Mouse (Mus musculus): ENCODE data around the gene Mycbp.

Gene Mycbp

DNA sequence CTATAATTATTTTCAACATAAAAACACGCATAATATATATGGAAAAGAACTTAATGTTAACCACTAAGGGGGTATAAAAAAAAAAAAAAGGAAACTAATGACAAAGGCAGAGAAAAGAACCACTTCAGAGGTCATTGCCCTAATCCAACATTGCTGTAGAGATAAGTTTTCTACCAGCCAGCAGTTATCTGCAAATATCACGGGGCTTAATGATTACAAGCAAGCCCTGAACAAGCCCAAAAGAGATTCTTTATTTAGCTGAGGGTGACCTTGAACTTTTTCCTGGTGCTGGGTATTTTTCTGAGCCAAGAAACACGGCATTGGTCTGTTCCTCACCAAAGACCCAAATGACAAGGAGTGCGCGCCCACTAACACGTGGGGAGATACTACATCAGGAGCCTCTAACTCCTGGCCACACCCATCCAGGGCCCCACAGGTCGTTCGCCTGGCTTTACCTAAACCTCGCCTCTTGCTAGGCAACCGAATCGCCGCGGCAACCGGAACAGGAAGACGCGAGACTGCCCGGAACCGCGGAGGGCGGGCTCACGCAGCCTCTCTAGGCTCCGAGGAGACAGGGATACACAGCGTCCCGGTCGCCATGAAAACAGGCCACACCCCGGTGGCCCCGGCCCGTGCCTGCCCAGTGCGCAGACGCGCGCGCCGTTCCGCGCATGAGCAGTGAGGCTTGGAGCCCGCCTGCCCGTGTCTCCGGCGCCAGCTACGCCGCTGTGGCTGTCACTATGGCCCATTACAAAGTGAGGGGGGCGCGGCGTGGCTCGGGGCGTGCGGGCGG is at the start of gene Mycbp:
Gene Mycbp, plus strand, starts transcription at position 500 of the 793 bp plus-strand sequence.
- DNase-seq, result peak; percentile 99

DNA sequence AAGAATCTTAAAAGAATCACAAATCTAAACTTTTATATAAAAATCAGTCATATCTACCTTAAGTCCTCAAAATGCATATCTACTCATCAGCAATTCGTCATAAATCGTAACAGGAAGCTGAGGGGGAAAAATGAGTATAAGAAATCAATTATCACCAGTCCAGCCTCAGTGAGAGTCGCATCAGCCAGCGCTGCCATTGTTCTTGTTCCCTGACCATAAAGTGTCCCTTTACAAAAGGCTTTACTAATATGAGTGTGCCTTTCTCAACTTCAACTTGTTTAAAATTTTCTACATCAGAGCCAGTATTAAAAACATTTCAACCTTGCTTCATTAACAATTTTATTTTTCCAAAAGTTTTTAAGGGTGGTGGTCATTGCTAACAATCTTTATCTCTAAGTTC is 47.7 kb upstream of the Mycbp start:
- no peak for DNase-seq

DNA sequence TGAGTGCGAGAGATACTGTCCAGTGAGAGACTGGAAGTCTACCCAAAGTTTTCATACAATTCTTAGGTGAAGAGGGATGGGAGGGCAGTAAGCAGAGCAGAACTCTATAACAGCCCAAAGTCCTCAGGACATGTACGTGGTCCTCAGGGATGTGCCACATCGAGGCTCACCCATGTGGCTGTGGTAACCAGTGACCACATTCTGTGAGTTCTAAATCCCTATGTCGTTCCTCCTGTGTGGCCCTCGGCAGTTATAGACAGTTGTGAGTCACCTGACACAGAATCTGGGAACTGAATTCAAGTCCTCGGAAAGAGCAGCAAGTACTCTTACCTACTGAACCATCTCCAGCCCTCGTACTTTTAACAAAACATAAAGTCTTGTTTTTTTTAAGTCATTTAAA is 46.5 kb upstream of the Mycbp start:
- DNase-seq, result no peak

DNA sequence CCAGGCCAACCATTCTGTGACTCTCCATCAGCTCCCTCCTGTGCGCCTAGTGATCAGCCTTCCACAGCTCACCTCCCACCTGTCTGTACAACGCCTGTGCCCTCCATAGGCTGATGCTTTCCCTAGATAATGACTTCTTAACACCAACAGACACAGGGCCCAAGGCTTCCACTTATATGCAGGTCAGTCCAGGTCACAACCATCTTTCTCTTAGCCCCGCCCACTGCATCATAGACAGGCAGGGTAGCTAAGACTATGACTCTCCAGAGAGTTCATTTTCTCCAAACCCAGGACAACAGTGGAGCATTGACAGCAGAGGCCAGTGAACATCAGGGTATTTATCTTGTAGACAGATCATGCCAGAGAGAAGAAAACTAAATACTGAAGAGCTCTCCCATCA is 45.3 kb upstream of the Mycbp start, which contains the start of gene 4933427I04Rik:
Gene 4933427I04Rik, plus strand, starts transcription at position 301 of the 400 bp plus-strand sequence.
- DNase-seq, result no peak

DNA sequence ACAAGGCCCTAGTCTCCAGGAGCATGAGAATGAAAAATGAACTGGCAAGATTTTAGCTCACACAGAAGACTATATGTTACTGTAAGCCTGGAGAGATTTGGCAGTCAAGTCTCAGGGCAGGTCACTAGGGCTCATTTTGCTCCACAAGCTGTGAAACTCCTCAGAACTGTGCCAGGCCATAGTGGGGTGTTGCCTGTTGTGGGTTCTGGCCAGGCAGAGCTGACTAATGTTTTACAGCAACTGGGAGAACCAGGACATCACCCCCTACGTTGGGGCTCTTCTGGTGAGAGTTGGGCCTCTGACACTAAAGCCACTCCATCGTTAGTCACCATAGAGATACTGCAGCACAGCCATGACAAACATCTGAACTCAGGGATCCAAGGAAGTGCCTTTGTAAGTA is 44.8 kb upstream of the Mycbp start:
- no peak for DNase-seq

DNA sequence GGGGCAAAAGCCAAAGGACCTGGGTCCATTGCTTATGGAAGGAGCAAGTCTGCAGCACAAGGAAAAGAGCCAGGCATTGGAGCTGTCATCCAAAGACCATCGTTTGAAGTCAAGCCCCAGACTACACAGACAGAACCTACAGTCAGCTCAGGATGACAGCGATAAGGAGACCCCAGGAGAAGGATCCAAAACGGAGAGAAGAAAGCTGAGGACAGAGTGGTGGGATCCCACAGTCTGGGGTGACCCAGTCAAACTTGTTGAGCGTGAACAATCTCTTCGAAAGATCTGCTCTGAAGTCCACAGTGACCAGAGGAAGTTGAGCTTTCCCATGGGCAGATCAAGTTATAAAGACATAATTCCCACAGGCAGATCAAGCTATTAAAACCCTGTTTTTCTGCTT is 44.0 kb upstream of the Mycbp start:
- DNase-seq, result no peak

DNA sequence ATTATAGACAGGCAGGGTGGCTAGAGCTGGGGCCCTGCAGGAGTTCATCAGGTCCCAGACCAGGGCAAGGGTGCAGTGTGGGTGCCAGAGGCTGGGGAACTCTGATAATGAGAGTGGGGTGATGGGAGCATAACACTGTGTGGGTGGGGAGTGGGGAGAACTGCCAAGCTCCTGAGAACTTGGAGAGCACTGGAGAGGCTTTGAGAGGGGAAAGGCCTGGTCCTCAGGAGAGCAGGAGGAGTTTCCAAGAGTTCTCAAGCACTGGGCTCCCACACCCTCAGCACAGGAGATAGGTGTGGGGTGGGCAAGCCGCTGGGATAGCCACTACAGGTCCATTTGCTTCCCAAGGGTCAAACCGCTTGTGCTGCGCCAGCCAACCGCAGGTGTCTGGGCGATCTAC is 10.9 kb upstream of the Mycbp start:
- peak; percentile 85 for DNase-seq

DNA sequence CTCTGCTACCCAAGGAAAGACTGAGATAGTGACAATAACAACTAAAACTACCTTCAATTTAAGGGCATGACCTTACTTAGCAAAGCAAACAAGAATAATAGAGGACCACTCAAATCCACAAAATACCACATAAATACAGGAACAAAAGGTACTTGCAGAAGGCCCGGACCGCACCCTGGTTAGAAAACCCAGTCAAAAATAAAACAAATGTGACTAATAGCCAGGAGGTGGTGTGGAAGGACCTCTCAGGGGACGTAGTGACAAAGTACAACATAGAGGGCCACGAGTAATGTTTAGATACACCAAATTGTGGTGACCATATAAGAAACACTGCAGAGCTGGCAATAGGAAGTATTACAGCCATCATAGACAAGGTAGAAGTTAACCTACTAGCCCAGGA is 10.3 kb upstream of the Mycbp start:
- DNase-seq, result peak; percentile 42

DNA sequence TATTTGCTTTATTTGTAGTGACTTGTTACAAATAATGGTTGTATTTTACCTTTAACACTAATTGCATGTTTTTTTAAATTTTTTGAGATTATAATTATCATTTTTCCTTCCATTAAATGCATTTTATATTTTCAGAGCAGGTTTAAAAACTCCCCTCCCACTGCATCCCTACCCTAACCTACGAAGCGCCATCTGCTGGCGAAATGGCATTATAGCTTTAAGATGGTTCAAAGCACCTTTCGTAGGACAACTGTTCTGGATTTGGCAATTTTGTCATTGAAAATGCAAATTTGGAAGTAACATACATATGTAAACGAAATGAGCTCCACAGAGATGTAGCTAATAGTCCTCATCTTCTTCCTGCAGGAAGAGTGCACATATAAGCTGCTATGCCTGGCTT is 5.9 kb upstream of the Mycbp start:
- DNase-seq, result peak; percentile 56

DNA sequence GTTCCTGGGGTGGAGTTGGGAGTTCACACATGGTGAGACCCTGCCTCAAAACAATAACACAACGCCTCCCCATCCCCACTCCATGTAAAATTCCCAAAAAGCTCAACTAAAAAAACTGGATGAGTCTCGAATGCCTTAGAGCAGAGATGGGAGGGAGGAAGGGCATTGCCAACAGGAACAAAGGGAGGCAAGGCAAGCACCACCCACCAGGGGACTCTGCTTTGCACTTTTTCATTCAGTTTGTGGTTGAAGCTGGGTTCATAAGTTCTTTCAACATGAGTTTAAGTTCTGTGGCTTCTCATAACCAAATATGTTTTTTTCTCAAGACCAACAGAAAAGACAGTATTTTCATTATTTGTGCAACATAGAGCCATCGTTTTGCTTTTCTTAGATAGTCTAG is 1.2 kb upstream of the Mycbp start:
- no peak for DNase-seq

DNA sequence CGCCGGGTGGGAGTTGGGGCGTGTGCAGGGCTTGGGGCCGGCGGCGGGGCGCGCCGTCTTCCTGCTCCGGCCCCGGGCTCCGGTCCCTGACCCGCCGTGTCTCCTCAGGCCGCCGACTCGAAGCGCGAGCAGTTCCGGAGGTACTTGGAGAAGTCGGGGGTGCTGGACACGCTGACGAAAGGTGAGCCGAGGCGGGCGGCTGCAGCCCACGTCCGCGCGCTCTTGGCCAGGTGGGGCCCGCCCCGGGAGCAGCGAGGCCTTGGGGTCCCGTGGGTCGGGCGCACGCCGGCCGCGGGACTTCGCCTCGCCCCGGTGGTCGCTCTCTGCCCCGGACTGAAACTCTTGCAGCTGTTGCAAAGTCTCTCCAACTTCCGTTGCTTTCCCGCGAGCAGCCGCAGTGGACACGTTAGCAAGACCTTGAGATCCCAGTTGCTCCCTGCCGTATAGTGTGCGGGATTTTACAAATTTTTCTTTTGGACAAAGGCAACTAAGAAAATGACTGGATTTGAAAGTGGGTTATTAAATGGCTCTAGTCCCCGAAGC is 565 bp downstream of the Mycbp start:
- DNase-seq, result no peak

DNA sequence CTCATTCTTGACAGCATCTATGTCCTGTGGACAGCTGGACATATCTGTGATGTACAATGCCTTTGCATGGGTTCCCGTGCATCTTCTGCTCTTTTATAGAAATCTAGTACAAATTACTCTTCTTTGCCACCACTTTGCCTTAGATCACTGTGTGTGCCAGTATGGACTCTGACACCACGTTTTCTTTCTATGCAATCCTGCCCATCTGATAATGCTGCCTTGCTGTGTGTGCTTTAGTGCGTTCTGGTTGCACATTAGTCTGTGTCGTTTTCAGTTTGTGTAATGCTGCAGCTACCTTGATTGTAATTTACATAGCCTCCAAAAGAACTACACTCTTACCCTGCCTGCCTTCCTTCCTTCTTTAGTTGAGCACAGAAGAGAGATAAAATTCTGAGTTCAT is 6.9 kb downstream of the Mycbp start:
- DNase-seq, result no peak

DNA sequence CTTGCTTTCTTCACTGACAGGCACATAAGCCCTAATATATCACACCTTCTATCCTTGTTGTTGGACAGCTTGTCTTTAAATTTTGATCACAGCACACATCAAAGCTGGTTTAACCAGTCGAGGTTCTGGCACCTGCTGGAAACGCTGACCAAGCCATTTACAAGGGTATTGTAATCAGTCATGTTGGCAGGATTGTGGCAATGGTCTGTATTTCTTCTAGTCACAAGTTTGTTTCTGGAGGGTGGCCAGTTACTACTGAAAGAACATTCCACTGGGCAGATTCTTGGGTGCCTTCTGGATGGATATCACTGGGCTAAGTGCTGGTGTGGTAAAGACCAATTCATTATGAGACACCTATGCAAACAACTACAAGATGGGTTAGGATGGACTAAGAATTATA is 7.8 kb downstream of the Mycbp start:
- peak; percentile 28 for DNase-seq

DNA sequence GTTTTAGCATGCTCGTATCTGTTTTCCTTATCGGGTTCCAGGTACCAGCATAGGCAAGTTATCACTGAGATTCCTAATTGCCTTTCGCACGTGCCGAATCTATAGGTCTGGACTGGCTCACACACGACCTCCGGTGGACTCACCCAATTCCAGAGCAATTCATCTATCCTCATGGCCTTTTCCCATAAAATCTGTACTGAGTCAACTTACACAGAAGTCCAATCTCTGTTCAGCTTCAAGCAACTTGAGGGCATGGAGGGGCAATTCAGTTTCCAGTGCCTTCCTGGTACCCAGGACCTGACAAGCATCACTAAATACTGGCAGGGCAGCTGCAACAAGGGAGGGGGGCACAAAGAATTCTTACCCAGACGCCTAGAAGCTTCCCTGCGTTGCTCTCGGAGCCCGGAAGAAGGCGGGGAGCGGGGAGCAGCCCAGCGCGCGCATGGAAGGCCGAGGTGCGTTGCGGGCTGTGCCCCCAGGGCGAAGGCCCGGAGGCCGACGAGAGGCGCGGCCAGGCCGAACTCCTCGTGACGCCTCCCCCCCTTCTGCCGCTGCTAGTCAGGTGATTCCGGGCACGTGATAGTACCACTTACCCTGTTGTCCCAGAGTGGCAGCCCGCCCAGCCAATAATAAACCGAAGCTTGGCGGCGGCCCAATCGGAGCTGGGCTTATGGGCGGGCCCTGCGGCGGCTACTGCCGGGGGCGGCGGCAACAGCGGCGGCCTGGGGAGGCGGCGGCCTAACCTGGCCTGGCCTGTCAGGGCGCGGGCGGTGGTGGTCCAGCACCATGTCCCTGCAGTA is 12.3 kb downstream of the Mycbp start, which contains the start of gene Rragc:
Gene Rragc, plus strand, starts transcription at position 699 of the 800 bp plus-strand sequence.
- peak; percentile 100 for DNase-seq

DNA sequence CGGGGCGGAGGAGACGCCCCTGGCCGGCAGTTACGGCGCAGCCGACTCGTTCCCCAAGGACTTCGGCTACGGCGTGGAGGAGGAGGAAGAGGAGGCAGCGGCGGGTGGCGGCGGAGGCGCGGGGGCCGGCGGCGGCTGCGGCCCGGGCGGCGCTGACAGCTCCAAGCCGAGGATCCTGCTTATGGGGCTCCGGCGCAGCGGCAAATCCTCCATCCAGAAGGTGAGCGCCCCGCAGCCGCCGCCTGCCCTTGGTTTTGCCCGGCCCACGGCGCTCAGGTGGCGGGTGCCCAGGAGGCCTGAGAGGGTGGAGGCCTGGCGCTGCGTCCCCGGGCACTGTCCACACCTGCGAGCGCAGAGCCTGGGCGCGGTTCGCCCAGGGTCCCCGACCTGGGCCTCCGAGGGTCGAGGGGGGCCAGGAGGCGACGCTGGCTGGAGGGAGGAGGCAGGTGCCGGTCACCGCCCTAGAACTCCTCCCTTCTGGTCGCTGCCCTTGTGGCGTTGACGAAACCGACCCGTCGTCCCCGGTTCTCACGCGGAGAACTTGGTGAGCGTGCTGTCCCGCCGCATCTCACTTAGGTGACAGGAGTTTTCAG is 13.0 kb downstream of the Mycbp start, which contains the start of gene 4930535I16Rik:
Gene 4930535I16Rik, minus strand, starts transcription at position 475 of the 593 bp plus-strand sequence.
- DNase-seq, result peak; percentile 34

DNA sequence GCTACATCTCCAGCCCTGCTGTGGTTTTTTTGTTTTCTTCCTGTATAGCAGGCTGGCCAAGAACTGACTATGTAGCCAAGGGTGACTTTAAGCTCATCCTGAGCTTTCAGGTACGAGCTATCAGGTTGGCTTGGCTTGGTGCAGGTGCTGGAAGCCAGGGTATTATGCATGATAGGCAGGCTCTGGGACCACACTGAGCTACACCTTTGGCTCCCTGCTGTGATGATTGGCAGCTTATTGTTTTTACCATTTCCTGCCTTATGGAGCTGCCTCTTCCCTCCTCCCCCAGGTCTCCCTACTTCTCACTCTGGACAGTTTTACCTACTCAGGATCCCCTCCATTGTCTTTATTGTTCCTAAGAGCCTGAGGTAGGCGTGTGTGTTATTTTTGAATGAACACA is 14.2 kb downstream of the Mycbp start:
- no peak for DNase-seq

DNA sequence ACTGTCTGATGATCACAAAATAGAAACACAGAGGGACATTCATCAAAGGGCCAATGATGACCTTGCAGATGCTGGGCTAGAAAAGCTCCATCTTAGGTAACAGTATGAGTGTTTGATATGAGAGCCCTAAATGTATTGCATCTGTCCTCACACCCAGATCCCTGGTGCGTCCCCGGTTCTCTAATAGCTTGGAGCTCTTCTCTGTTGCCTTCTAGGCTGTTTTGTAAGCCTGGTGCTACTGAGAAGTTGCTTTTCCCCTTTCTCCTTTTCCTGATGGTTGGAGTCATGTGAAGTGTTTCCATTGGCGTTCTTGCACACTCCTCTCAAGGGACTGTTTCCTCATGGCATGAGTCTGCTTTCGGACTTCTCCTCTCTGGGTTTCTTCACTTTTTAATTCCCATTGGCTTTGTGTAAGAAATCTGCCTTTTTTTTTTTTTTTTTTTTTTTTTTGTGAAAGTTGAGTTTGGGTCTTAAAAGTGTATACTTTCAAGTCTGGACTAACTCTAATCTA is 16.5 kb downstream of the Mycbp start:
- peak; percentile 40 for DNase-seq

DNA sequence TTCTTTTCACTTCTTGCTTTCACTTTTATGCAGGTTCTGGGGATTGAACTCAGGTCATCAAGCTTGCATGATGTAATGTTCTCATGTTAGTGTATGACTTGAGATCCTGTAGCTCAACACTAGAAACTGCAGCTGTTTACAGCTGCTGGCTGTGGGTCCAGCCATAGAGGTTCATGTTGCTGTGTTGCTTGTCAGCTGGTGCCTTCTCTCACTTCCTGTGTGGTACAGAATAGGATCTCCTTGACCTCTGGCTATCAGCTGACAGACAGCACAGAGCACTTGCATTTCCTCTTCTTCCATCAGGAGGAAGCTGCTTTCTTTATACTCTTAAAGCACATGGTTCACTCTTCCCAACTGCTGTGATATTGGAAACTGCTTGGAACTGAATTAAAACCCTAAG is 23.3 kb downstream of the Mycbp start:
- DNase-seq, result peak; percentile 38

DNA sequence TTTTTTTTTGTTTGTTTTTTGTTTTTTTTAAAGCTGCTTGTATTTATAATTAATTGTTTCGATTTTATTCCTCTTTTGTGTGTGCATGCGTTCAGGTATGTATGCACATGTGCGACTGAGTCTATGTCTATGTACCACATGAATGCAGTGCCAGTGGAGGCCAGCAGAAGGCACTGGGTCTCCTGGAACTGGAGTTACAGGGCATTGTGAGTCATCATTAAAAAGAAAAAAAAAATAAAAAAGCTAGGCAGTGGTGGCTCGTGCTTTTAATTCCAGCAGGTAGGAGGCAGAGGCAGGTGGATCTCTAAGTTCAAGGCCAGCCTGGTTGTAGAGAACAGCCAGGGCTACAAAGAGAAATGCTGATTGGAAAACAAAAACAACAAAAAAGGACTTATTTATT is 25.4 kb downstream of the Mycbp start:
- no peak for DNase-seq

DNA sequence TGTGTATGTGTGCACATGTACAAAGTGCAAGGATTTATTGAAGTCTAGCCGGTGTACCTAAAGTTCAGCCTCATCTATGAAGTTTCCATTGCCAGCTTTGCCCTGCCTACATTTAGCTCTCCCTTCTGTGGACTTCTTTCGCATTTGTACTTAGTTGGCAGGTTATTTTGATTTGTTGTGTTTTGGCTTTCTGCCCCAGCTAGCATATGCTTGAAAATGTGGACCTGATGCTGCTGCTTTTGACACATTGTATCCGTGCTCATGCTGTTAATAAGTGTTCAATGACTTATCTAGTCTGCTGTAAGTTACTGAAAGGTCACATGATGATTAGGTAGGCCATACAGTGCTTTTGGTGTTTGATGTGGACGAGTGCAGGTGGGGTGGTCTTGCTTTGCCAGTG is 29.7 kb downstream of the Mycbp start:
- no peak for DNase-seq

DNA sequence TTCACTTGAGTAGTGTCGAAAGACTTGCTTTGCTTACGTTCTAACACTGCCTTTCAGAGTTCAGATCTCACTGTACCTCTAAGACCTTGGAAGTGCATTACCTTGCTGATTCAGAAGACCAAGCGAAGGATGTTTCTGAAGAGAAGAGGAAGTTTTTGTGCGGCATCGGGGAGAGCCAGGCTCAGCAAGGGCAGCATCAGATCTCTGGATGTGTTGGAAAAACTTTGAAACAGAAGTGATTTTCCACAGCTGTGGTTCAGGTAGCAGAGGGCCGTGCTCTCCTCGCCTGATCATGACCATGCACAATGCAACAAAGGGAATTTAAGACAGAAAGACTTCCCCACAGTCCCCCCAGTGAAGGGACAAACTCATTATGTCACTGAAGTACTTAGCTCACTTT is 31.4 kb downstream of the Mycbp start:
- no peak for DNase-seq

DNA sequence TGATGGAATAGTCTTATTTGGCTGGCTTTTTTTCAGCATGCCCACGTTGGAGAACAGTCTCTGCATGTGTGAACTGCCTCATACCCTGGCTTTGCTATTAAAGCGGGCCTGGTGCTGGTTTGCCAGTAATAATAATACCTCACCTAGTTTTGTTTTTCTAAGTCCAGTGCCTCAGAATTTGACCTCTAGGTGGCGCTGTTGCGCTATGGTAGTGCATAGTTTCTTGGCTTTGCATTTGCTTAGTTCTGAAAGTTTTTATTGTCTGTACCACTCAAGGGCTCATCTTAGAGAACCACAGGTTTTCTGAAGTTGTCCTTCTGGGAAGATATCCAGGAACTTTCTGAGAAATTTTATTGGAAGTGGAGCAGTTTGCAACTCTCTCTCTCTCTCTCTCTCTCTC is 35.2 kb downstream of the Mycbp start:
- peak; percentile 83 for DNase-seq

DNA sequence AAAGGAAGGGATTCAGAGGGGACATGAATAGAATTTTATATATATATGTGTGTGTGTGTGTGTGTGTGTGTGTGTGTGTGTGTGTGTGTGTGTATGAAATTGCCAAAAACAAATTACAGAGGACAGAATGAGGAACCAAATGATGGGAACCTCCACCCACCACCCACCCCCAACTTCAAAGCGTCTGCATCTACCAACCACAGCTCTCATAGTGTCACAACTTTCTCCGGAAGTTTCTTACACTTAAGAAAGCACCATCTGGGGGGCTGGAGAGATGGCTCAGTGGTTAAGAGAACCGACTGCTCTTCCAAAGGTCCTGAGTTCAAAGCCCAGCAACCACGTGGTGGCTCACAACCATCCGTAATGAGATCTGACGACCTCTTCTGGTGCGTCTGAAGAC is 36.2 kb downstream of the Mycbp start:
- DNase-seq, result peak; percentile 20

All from lung, postnatal 36 days (tissue).